13 mouse cellular contexts compared by ENCODE assay signal in genomic region chr2:75491789-75492500, GRCm38 (mm10).
A peak's percentile ranks its signal among the peaks of the same experiment; 100 is the strongest.
DNase-seq lines count a peak whose midpoint lies in the region; ATAC-seq and TF ChIP-seq lines count a peak whose summit lies in the region.
"Had no signal": no experiment of that assay in that cellular context is flagged by ENCODE, and none has a peak within 500 bp of the region (broad histone marks: within the 10 kb centered on the region; RNA-seq: fewer than 3 reads in every experiment).

No protein-coding gene starts in this region.

- ATAC-seq in forebrain, embryonic 11.5 days (replicated peaks; ENCODE audit: low FRiP score): no peak
- no peak for ATAC-seq in forebrain, embryonic 15.5 days (replicated peaks)
- ATAC-seq in limb, embryonic 13.5 days (ENCODE audit: low FRiP score, low read depth): peak; percentile 69; the same call in 1 of the 2 replicates
- no peak for ATAC-seq in monocyte, adult 5-6 weeks (replicated peaks; ENCODE audit: insufficient number of reproducible peaks, low FRiP score, low TSS enrichment, poor library complexity, severe bottlenecking)
- ATAC-seq: CD4-positive, CD25-positive, alpha-beta regulatory T cell, adult 4 months had no signal

- no peaks in the 10 kb centered on the region for H3K36me3 ChIP-seq in forebrain, embryonic 11.5 days (ENCODE audit: control insufficient read depth, insufficient read depth, low read length)
- H3K36me3 ChIP-seq in forebrain, embryonic 15.5 days: no peaks in the 10 kb centered on the region
- H3K36me3 ChIP-seq in limb, embryonic 13.5 days: no peaks in the 10 kb centered on the region
- H3K36me3 ChIP-seq: heart, embryonic 10.5 days; liver, embryonic 15.5 days; neural tube, embryonic 12.5 days had no signal

- intact Hi-C loops in left cerebral cortex, postnatal 4 days (cut with DNase I): no loop called here
- intact Hi-C loops in left cerebral cortex, postnatal 36 days (cut with DNase I): no loop called here

- H3K27ac ChIP-seq in forebrain, embryonic 11.5 days (ENCODE audit: low read depth, low read length): no peak overlapping the region
- H3K27ac ChIP-seq in forebrain, embryonic 15.5 days (replicated peaks): no peak overlapping the region
- H3K27ac ChIP-seq in limb, embryonic 13.5 days: peak overlapping the region; percentile 33; the same call in 1 of the 2 replicates
- H3K27ac ChIP-seq: heart, embryonic 10.5 days; liver, embryonic 15.5 days; neural tube, embryonic 12.5 days had no signal

- peak; percentile 57 for DNase-seq in forebrain, embryonic 11.5 days (ENCODE audit: low spot score)
- peak; percentile 72 for DNase-seq in left cerebral cortex, postnatal 4 days
- no peak for DNase-seq in left cerebral cortex, postnatal 36 days (ENCODE audit: low spot score in 2 of 2)
- peak; percentile 80 for DNase-seq in brain, embryonic 14.5 days (ENCODE audit: low read depth)
- DNase-seq in spleen, postnatal 10 days (ENCODE audit: low spot score in 2 of 2): no peak
- DNase-seq: cerebellum, adult 11 months had no signal

- no peak overlapping the region for H3K4me2 ChIP-seq in forebrain, embryonic 11.5 days (ENCODE audit: low read depth, low read length, severe bottlenecking)
- H3K4me2 ChIP-seq in forebrain, embryonic 15.5 days (replicated peaks): no peak overlapping the region
- H3K4me2 ChIP-seq in limb, embryonic 13.5 days (replicated peaks): peak overlapping the region; percentile 19; the same call in 1 of the 2 replicates
- H3K4me2 ChIP-seq: liver, embryonic 15.5 days; neural tube, embryonic 12.5 days had no signal

- H3K27me3 ChIP-seq in forebrain, embryonic 11.5 days (ENCODE audit: control insufficient read depth, insufficient read depth, low read length): no peaks in the 10 kb centered on the region
- no peaks in the 10 kb centered on the region for H3K27me3 ChIP-seq in forebrain, embryonic 15.5 days
- H3K27me3 ChIP-seq in limb, embryonic 13.5 days: peaks cover 25% of the 10 kb centered on the region
- H3K27me3 ChIP-seq: liver, embryonic 15.5 days; neural tube, embryonic 12.5 days had no signal

- H3K9ac ChIP-seq in forebrain, embryonic 11.5 days (ENCODE audit: low read length): no peak overlapping the region
- no peak overlapping the region for H3K9ac ChIP-seq in forebrain, embryonic 15.5 days (replicated peaks)
- H3K9ac ChIP-seq in limb, embryonic 13.5 days: no peak overlapping the region
- H3K9ac ChIP-seq: liver, embryonic 15.5 days; neural tube, embryonic 12.5 days had no signal

- no peaks in the 10 kb centered on the region for H3K4me1 ChIP-seq in forebrain, embryonic 11.5 days (replicated peaks; ENCODE audit: control insufficient read depth, insufficient read depth, low read length)
- H3K4me1 ChIP-seq in forebrain, embryonic 15.5 days: no peaks in the 10 kb centered on the region; the same call in 1 of the 2 replicates
- H3K4me1 ChIP-seq in limb, embryonic 13.5 days: peaks cover 39% of the 10 kb centered on the region
- H3K4me1 ChIP-seq: liver, embryonic 15.5 days had no signal

- WGBS in forebrain, embryonic 11.5 days: 44% methylated on average over 3 of the region's 3 CpGs
- 36% methylated on average over 3 of the region's 3 CpGs for WGBS in forebrain, embryonic 15.5 days
- WGBS in limb, embryonic 13.5 days: 14% methylated on average over 3 of the region's 3 CpGs

- no peak overlapping the region for H3K4me3 ChIP-seq in forebrain, embryonic 11.5 days (ENCODE audit: low read depth, low read length)
- no peak overlapping the region for H3K4me3 ChIP-seq in forebrain, embryonic 15.5 days
- H3K4me3 ChIP-seq in limb, embryonic 13.5 days: no peak overlapping the region
- H3K4me3 ChIP-seq: heart, embryonic 10.5 days; liver, embryonic 15.5 days; neural tube, embryonic 12.5 days had no signal

- no peaks in the 10 kb centered on the region for H3K9me3 ChIP-seq in forebrain, embryonic 11.5 days (ENCODE audit: control insufficient read depth, low read length)
- H3K9me3 ChIP-seq in forebrain, embryonic 15.5 days: no peaks in the 10 kb centered on the region
- no peaks in the 10 kb centered on the region for H3K9me3 ChIP-seq in limb, embryonic 13.5 days
- H3K9me3 ChIP-seq: heart, embryonic 10.5 days; liver, embryonic 15.5 days; neural tube, embryonic 12.5 days had no signal

- no peak for TF ChIP-seq POLR2A in brain, embryonic 14.5 days (IDR thresholded peaks at IDR 0.05; ENCODE audit: borderline replicate concordance, extremely low read depth, insufficient read depth, insufficient read length, poor library complexity, severe bottlenecking)

- TF ChIP-seq CTCF in brain, embryonic 14.5 days (IDR thresholded peaks at IDR 0.05; ENCODE audit: borderline replicate concordance, extremely low read depth, insufficient read depth, insufficient read length): no peak

Comparison
In these comparisons a context has a peak if more than half of its experiments do, and no peak if none do; other contexts are left out.
1. DNase-seq: peak in forebrain, embryonic 11.5 days (single experiment), left cerebral cortex, postnatal 4 days (single experiment) and brain, embryonic 14.5 days (single experiment); none in left cerebral cortex, postnatal 36 days (0 of 2) and spleen, postnatal 10 days (0 of 2).